Mouse (Mus musculus) forebrain, embryonic 10.5 days (tissue): ENCODE measurements around the gene Olfr411. TPM values are rescaled to one million over a fixed set of nuclear protein-coding genes. Genes with fewer than 3 reads are reported as not detected.

ENCODE experiments used
- DNase-seq: peaks from one replicate; pipeline ENCODE4 v3.0.0-alpha.2; 2017; ENCODE audit warnings: low spot score; ENCODE audit errors: extremely low spot score
- H3K27ac ChIP-seq: fragments of 300-500 bp; sonication (generic); 2 replicates; pipeline ENCODE4 v1.5.1; 2016; ENCODE audit warnings: mild to moderate bottlenecking
- H3K27me3 ChIP-seq: fragments of 300-500 bp; sonication (generic); 2 replicates; pipeline ENCODE4 v1.6.1; 2016; ENCODE audit warnings: mild to moderate bottlenecking; ENCODE audit not compliant: poor library complexity, severe bottlenecking
- H3K36me3 ChIP-seq: fragments of 300-500 bp; sonication (generic); replicated peaks from 2 replicates; pipeline ENCODE4 v1.6.1; 2016; ENCODE audit warnings: mild to moderate bottlenecking, moderate library complexity
- H3K4me1 ChIP-seq: fragments of 300-500 bp; sonication (generic); 2 replicates; pipeline ENCODE4 v1.6.1; 2016
- H3K4me3 ChIP-seq: fragments of 300-500 bp; sonication (generic); 2 replicates; pipeline ENCODE4 v1.5.1; 2016; ENCODE audit warnings: mild to moderate bottlenecking, moderate library complexity
- H3K9me3 ChIP-seq: fragments of 300-500 bp; sonication (generic); 2 replicates; pipeline ENCODE4 v1.6.1; 2016; ENCODE audit warnings: mild to moderate bottlenecking, moderate library complexity
- WGBS: fragments of 180-500 bp; shearing (Covaris S2); methylation state at CpG from one replicate; pipeline ENCODE4 v1.1.7; 2016; 5-methylcytosine and 5-hydroxymethylcytosine counted together
- polyA plus RNA-seq: library from polyadenylated mRNA; unstranded; fragments of >200 nt; fragmentation: Nextera tagmentation; extraction: Ambion mirVana; gene quantifications from 2 replicates; pipeline ENCODE4 v1.2.1, GENCODE M21; 2016

Olfr411 gene
- polyA plus RNA-seq = not detected in 2 replicates

DNA sequence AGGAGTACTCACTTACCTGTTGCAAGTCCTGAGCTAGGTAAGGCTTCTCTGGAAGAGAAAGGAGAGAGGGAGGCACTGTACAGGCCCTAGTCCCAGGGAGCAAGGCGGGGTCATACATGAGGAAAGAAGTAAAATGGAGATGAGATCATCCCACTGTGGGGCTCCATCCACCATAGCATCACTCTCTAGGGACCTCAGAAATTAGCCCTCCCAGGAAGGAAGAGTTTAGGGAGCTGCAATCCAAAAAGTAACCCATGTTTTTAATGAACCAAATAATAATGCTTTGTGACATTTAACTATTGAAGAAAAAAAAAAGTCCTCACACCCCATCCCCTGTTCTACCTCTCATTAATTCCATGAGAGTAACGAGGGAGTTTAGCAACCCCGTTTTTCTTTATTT, at the start of gene Olfr411:
Gene Olfr411, minus strand, starts transcription at position 101 of the 400 bp plus-strand sequence.
- Histone ChIP-seq H3K36me3 (no peaks in the 10 kb centered on the region), H3K27ac (no peak within 1 kb of the TSS), H3K27me3 (no peaks in the 10 kb centered on the region), H3K4me1 (no peaks in the 10 kb centered on the region), H3K4me3 (no peak within 1 kb of the TSS), H3K9me3 (peaks cover 10% of the 10 kb centered on the region; the same call in 1 of the 2 replicates)
- 84% methylated on average over 3 of the region's 3 CpGs for WGBS
- no peak for DNase-seq

GRCm38 (mm10) chr11:74402126-74402525, 49.7 kb upstream of the Olfr411 start:
- H3K4me1 ChIP-seq = peaks cover 4% of the 10 kb centered on the region; the same call in 1 of the 2 replicates
- WGBS = 49% methylated on average over 2 of the region's 2 CpGs
- H3K4me3 ChIP-seq = no peak overlapping the region
- H3K9me3 ChIP-seq = no peaks in the 10 kb centered on the region
- H3K27me3 ChIP-seq = no peaks in the 10 kb centered on the region
- no peak overlapping the region for H3K27ac ChIP-seq
- DNase-seq = no peak
- no peaks in the 10 kb centered on the region for H3K36me3 ChIP-seq

DNA sequence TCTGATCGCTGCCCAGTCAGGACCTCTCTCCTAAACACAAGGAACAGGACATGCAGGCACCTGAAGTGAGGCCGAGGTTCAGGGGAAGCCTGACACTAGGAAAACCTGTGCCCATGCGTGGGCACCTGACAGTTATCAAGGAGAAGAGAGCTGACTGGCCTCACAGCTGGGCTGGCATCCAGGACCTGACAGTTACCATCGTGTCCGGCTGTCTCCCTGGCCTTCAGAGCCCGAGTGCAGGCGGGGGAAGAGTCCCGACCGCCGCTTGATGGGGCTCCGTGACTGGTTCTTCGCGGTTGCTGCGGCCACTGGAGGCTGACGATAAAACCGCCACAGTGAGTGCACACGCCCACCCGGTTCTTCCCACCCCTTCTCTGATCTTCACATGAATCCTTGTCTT, 43.1 kb upstream of the Olfr411 start:
- no peak overlapping the region for H3K4me3 ChIP-seq
- peaks cover 14% of the 10 kb centered on the region for H3K4me1 ChIP-seq
- H3K9me3 ChIP-seq = no peaks in the 10 kb centered on the region
- 85% methylated on average over 18 of the region's 18 CpGs for WGBS
- H3K27ac ChIP-seq = no peak overlapping the region
- no peaks in the 10 kb centered on the region for H3K36me3 ChIP-seq
- peaks cover 15% of the 10 kb centered on the region; the same call in 1 of the 2 replicates for H3K27me3 ChIP-seq
- no peak for DNase-seq

- Histone ChIP-seq H3K4me1 (peaks cover 10% of the 10 kb centered on the region), H3K9me3 (no peaks in the 10 kb centered on the region), H3K4me3 (no peak overlapping the region), H3K36me3 (no peaks in the 10 kb centered on the region), H3K27ac (no peak overlapping the region), H3K27me3 (peaks cover 15% of the 10 kb centered on the region; the same call in 1 of the 2 replicates)
- no peak for DNase-seq
- 84% methylated on average over 5 of the region's 5 CpGs for WGBS
These were observed 41.0 kb upstream of the Olfr411 start for GRCm38 (mm10) chr11:74393489-74393888.

- H3K4me1 ChIP-seq = peaks cover 10% of the 10 kb centered on the region
- H3K4me3 ChIP-seq = no peak overlapping the region
- H3K27ac ChIP-seq = 0 out of 2 replicates have a peak overlapping the region, but pooled peaks have one; percentile 44
- no peaks in the 10 kb centered on the region for H3K9me3 ChIP-seq
- 75% methylated on average over 6 of the region's 6 CpGs for WGBS
- no peaks in the 10 kb centered on the region for H3K36me3 ChIP-seq
- no peak for DNase-seq
- H3K27me3 ChIP-seq = peaks cover 15% of the 10 kb centered on the region; the same call in 1 of the 2 replicates
These were observed 40.5 kb upstream of the Olfr411 start for GRCm38 (mm10) chr11:74392903-74393302.

- Histone ChIP-seq H3K9me3 (no peaks in the 10 kb centered on the region), H3K27me3 (peaks cover 19% of the 10 kb centered on the region; the same call in 1 of the 2 replicates), H3K4me3 (no peak overlapping the region), H3K4me1 (peaks cover 10% of the 10 kb centered on the region), H3K36me3 (no peaks in the 10 kb centered on the region), H3K27ac (no peak overlapping the region)
- 87% methylated on average over 11 of the region's 11 CpGs for WGBS
- no peak for DNase-seq
These were observed 39.4 kb upstream of the Olfr411 start for GRCm38 (mm10) chr11:74391899-74392298.

GRCm38 (mm10) chr11:74387203-74387602, 34.8 kb upstream of the Olfr411 start:
- Histone ChIP-seq H3K36me3 (no peaks in the 10 kb centered on the region), H3K27me3 (peaks cover 18% of the 10 kb centered on the region; the same call in 1 of the 2 replicates), H3K4me1 (peaks cover 10% of the 10 kb centered on the region), H3K27ac (no peak overlapping the region), H3K4me3 (no peak overlapping the region), H3K9me3 (no peaks in the 10 kb centered on the region)
- WGBS = 78% methylated on average over 5 of the region's 5 CpGs
- DNase-seq = no peak

GRCm38 (mm10) chr11:74385674-74386073, 33.2 kb upstream of the Olfr411 start:
- Histone ChIP-seq H3K36me3 (no peaks in the 10 kb centered on the region), H3K27me3 (peaks cover 8% of the 10 kb centered on the region; the same call in 1 of the 2 replicates), H3K4me1 (peaks cover 10% of the 10 kb centered on the region), H3K27ac (no peak overlapping the region), H3K4me3 (no peak overlapping the region), H3K9me3 (no peaks in the 10 kb centered on the region)
- no peak for DNase-seq
- WGBS = 80% methylated on average over 9 of the region's 9 CpGs

DNA sequence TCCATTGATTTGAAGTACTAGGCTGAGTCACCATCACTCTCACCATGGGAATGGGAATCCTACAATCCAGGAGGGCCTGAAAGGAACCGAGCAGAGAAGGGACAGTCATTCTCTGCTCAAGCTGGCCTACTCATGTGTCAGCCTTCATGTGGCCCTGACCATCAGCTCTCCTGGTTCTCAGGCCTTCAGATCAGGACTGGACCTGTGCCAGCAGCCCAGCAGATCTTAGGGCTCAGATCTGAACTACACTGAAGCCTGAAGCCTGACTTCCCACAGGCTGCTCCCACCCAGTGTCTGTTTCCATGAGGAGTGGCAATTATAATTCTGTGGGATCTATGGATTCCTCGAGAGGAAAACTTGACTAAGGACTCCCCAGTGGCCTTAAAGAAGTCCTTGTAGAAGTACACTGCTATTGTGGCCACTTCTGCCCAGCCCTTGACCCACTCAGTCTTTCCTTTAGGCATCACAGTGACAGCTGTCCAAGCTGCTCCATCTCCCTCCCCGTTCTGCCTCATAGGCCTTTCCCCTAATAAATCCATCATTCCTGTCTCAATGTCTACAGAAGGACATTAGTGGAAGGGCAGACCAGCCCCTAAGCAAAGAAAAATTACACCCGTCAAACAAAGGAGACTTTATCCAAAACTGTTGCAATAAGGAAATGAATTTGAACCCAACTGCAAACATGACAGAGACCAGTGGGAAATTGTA, 26.9 kb upstream of the Olfr411 start:
- DNase-seq = no peak
- no peak overlapping the region for H3K27ac ChIP-seq
- H3K4me1 ChIP-seq = peaks cover 4% of the 10 kb centered on the region; the same call in 1 of the 2 replicates
- H3K9me3 ChIP-seq = no peaks in the 10 kb centered on the region
- no peaks in the 10 kb centered on the region for H3K36me3 ChIP-seq
- WGBS = 78% methylated on average over 4 of the region's 4 CpGs
- H3K4me3 ChIP-seq = no peak overlapping the region
- H3K27me3 ChIP-seq = no peaks in the 10 kb centered on the region

GRCm38 (mm10) chr11:74376847-74377246, 24.4 kb upstream of the Olfr411 start:
- no peaks in the 10 kb centered on the region for H3K9me3 ChIP-seq
- H3K36me3 ChIP-seq = no peaks in the 10 kb centered on the region
- WGBS = 83% methylated on average over 3 of the region's 3 CpGs
- H3K27ac ChIP-seq = no peak overlapping the region
- no peaks in the 10 kb centered on the region for H3K27me3 ChIP-seq
- H3K4me1 ChIP-seq = peaks cover 4% of the 10 kb centered on the region; the same call in 1 of the 2 replicates
- DNase-seq = no peak
- no peak overlapping the region for H3K4me3 ChIP-seq

GRCm38 (mm10) chr11:74371393-74372100, 19.1 kb upstream of the Olfr411 start:
- Histone ChIP-seq H3K36me3 (no peaks in the 10 kb centered on the region), H3K27ac (no peak overlapping the region), H3K9me3 (no peaks in the 10 kb centered on the region; the same call in 1 of the 2 replicates), H3K27me3 (peaks cover 11% of the 10 kb centered on the region), H3K4me3 (no peak overlapping the region), H3K4me1 (no peaks in the 10 kb centered on the region)
- DNase-seq = peak; percentile 80
- 12% methylated on average over 22 of the region's 22 CpGs for WGBS

DNA sequence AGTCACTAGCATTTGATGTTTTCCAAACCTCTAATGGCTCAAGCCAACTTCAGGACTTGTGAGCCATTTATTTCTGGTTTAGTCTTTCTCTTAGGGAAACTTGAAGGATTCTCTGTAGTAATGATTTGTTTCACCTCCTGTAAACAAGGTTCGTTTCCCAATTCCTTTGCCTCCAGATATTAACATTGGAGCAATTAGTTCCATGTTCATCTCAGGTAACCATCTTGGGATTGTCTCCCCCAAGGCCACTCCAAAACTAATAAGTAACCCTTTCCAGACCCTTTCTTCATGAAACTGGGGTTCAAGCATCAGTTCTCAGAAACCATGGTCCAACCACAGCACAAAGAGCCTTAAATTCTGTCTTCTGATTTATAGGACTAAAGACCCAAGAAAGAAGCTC, 9.3 kb upstream of the Olfr411 start, which contains the start of gene Olfr412:
Gene Olfr412, plus strand, starts transcription at position 301 of the 400 bp plus-strand sequence.
- Histone ChIP-seq H3K27me3 (no peaks in the 10 kb centered on the region), H3K27ac (no peak within 1 kb of the TSS), H3K9me3 (peaks cover 11% of the 10 kb centered on the region; the same call in 1 of the 2 replicates), H3K4me3 (no peak within 1 kb of the TSS), H3K36me3 (no peaks in the 10 kb centered on the region), H3K4me1 (no peaks in the 10 kb centered on the region)
- no peak for DNase-seq
- 77% methylated on average over 1 of the region's 1 CpGs for WGBS

- H3K27me3 ChIP-seq = no peaks in the 10 kb centered on the region
- DNase-seq = no peak
- H3K4me1 ChIP-seq = no peaks in the 10 kb centered on the region
- H3K9me3 ChIP-seq = peaks cover 3% of the 10 kb centered on the region; the same call in 1 of the 2 replicates
- no peak within 1 kb of the TSS for H3K27ac ChIP-seq
- H3K4me3 ChIP-seq = no peak within 1 kb of the TSS
- 85% methylated on average over 6 of the region's 6 CpGs for WGBS
- H3K36me3 ChIP-seq = no peaks in the 10 kb centered on the region
These were observed 14.5 kb downstream of the Olfr411 start, which contains the start of gene Olfr410 for GRCm38 (mm10) chr11:74337931-74338330. TSS of gene Olfr410 (minus strand) at chr11:74338031.
